Mouse (Mus musculus) left cerebral cortex, adult 9 months (tissue): ENCODE measurements around the gene Tpcn2.

Experiments
- DNase-seq, 2 experiments: peaks; one replicate each; pipeline ENCODE4 v3.0.0; 2022; ENCODE audit warnings: low spot score in 2 of 2

Gene Tpcn2

GRCm38 (mm10) chr7:145205363-145205902, 78.4 kb downstream of the Tpcn2 start:
- DNase-seq, result no peak

- DNase-seq, result no peak
Observed at GRCm38 (mm10) chr7:145199711-145200110, 84.1 kb downstream of the Tpcn2 start.

- peak in 1 of 2 experiments; percentile 78 for DNase-seq
Observed at GRCm38 (mm10) chr7:145198223-145198714, 85.5 kb downstream of the Tpcn2 start.

- no peak for DNase-seq
Observed at GRCm38 (mm10) chr7:145197711-145198110, 86.1 kb downstream of the Tpcn2 start.

DNA sequence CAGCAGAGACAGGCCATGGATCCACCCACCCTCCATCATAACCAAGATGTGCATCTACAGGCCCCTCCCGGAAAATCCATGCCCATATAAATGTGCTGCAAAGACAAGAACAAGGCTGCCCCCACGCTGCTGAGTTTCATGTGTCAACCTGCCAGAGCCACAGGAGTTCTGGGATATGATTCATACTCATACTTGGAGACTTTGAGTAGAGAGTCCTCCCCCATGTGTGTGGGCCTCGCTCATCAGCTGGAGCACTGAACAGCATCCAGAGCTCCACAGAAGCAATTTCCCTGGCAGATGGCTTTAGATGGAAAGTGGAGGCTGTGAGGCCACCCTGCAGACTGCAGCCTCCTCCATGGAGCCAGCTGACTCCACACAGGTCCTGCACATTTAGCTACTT, 86.8 kb downstream of the Tpcn2 start:
- peak; percentile 92 to 94 for DNase-seq

DNA sequence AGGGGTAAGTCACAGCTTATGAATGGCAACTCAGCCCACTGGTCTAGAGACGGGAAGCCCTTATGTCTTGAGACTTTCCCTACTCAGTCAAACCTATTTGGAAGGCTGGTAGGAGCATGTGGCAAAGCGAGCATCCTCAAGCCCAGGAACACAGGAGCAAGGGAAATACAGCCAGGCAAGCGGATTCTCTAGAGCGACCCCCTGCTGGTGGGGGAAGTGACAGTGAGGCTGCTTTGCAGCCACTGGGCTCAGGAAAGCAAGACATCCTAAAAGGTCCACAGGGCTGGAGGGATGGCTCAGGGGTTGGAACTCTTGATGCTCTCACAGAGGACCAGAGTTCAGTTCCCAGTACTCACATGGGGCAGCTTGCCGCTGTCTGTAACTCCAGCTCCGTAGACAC, 87.5 kb downstream of the Tpcn2 start:
- DNase-seq, result no peak

GRCm38 (mm10) chr7:145195186-145195927, 88.5 kb downstream of the Tpcn2 start:
- no peak for DNase-seq

GRCm38 (mm10) chr7:145194455-145195161, 89.2 kb downstream of the Tpcn2 start:
- peak in 1 of 2 experiments; percentile 52 for DNase-seq

GRCm38 (mm10) chr7:145192836-145193235, 91.0 kb downstream of the Tpcn2 start:
- no peak for DNase-seq

GRCm38 (mm10) chr7:145190520-145190919, 93.3 kb downstream of the Tpcn2 start:
- DNase-seq, result no peak

DNA sequence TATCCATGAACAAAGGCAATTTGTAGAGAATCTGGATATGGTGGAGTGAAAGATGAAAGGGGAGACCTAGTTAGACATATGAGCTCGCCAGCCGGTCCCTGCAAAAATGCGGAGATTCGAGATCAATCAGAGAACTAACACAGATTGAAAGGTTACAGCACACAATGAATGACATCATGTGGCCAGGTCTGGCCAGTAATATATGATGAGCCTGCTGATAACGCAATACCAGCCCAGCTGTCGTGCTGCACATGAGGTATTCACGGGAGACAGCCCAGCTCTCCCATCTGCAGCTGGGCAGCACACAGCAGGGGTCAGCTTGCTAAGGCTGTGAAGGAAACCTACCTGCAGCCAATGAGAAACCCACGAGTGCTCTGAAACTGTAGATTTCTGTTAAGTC, 94.5 kb downstream of the Tpcn2 start:
- no peak for DNase-seq

- no peak for DNase-seq
Observed at GRCm38 (mm10) chr7:145187802-145188201, 96.0 kb downstream of the Tpcn2 start.

GRCm38 (mm10) chr7:145182388-145182787, 101.4 kb downstream of the Tpcn2 start:
- no peak for DNase-seq

GRCm38 (mm10) chr7:145181376-145182034, 102.3 kb downstream of the Tpcn2 start:
- no peak for DNase-seq

GRCm38 (mm10) chr7:145179691-145180091, 104.1 kb downstream of the Tpcn2 start:
- DNase-seq, result no peak

DNA sequence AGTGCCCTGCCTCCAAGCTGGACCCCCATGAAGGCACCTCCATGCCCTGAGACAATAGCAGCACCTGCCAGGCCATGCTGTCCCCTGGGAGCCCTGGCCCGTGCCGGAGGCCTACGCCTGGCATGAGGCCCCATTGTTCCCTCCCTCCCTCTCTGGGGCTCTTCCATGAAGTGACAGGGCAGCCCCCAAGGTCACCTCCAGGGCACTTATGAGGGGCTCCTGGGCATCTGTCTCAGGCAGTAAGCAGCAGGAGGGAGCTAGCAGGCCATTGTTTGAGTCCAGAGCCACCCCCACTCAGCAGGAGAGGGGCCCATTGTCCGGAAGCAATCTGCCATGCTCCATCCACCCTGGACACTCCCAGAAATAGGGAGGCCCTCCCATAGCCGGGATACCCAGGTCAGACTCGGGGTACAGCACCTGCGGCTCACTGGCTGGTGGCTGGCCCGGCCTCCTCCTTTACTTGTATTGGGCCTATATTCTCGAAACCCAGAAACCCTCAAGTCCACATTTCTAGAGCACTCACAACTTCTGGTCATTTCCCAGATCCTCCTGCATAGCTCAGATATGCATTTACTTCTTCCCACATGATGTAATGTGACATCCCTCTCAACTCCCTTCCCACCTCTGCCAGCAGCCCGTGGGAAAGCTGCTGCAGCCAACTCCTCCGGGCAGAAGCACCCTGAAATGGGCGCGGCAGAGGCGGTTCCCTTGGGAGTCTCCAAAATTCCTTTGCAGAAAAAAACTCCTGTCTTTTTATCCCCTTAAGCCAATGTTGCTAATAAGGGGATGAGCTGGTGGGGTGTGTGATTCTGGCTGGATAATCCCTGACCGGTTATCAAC, 106.8 kb downstream of the Tpcn2 start:
- DNase-seq, result no peak

DNA sequence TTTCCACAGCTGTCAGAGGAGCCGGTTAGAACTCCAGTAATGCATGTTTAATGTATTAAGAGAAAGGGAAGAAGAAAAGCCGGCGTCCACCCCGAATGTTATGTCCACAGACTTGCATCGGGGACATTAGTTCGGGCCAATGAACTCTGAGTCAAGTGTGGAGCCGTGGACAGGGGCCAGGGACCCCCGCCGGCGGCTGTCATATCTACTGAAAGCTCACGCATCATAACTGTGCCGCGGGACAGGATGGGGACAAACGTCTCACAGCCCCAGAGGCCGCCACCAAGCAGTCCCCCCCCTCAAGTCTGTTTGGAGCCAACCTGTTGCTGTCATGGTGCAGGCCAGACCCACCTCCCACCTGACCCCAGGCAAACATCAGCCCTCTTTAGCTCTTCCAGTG, 110.2 kb downstream of the Tpcn2 start:
- DNase-seq, result no peak

GRCm38 (mm10) chr7:145173116-145173515, 110.7 kb downstream of the Tpcn2 start:
- no peak for DNase-seq

GRCm38 (mm10) chr7:145169703-145170102, 114.1 kb downstream of the Tpcn2 start:
- DNase-seq, result no peak

DNA sequence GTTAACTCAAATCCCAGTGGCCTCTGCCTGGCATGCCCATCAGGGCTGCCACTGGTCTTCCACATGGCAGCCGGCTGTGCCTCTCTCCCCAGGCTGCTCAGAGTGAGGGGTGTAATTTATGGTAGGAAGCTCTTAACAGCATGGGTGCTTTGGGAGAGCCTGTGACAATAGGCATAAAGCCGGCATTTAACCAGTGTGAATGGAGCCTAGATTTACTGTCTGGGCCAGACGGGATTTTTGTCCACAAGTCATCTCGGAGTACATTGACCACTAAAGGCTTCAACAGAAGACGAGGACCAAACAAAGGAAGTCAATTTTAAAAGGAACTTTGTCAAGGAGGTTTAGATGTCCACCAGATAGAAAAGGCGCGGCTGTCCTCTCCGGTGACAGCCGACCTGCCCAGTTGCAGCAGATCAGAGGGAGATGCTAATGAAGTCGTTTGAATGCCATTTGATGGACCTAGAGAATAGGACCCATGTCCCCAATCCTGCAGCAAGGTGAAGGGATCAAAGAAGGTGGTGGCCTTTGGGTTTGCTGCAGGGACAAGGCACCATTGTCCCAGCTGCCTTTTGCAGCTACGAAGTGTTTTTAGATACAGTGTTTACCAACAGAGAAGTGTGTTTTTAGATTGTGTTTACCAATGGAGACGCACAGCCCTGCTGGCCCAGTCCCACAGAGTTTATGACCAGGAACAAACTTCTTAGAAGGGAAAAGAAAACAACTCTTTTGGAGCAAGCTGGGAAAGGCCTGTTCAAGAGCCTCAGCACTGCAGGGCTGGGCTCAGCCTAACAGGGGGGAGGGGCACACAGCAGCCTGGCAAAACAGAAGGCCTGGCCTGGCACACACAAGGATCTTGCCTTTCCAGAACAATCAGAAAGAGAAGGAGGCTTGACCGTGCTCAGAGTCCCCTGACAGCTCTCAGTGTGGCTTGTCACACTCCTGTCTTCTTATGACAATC, 124.2 kb downstream of the Tpcn2 start:
- DNase-seq, result no peak
